ENCODE assay signal across 8 mouse cellular contexts in genomic region chr17:84272557-84273261, GRCm38 (mm10).
DNase-seq lines count a peak whose midpoint lies in the region; ATAC-seq and TF ChIP-seq lines count a peak whose summit lies in the region.

No protein-coding gene starts in this region.

- H3K36me3 ChIP-seq in spleen, adult 2 months (ENCODE audit: control insufficient read depth, insufficient read depth, low read length) = peaks cover 5% of the 10 kb centered on the region
- peaks cover 8% of the 10 kb centered on the region; the same call in 1 of the 2 replicates for H3K36me3 ChIP-seq in hindbrain, embryonic 13.5 days

- H3K4me2 ChIP-seq in hindbrain, embryonic 13.5 days = no peak overlapping the region

- no peak for TF ChIP-seq POLR2A in spleen, adult 2 months (IDR thresholded peaks at IDR 0.05; ENCODE audit: low read depth, low read length)

- H3K4me3 ChIP-seq in spleen, adult 2 months (ENCODE audit: extremely low read depth, insufficient read depth, insufficient read length) = no peak overlapping the region
- H3K4me3 ChIP-seq in hindbrain, embryonic 13.5 days = no peak overlapping the region

- no peak for TF ChIP-seq CTCF in spleen, adult 2 months (IDR thresholded peaks at IDR 0.05; ENCODE audit: extremely low read depth, insufficient read depth, insufficient read length, insufficient replicate concordance)

- peak; percentile 64 for ATAC-seq in inflammation-experienced regulatory T-cells, adult 6 months
- ATAC-seq in hindbrain, embryonic 13.5 days (ENCODE audit: low FRiP score) = no peak

- peak; percentile 50 to 78 for DNase-seq in frontal cortex, postnatal 36 days (ENCODE audit: low spot score in 2 of 2)
- DNase-seq in frontal cortex, postnatal 10 days (ENCODE audit: low spot score in 2 of 2) = no peak
- DNase-seq in spleen, adult 2 months (ENCODE audit: low read depth in 1 of 2, low spot score in 2 of 2) = peak in 1 of 2 experiments; percentile 15
- no peak for DNase-seq in spleen, postnatal 4 days (ENCODE audit: low spot score in 2 of 2)
- peak; percentile 49 for DNase-seq in right cerebral cortex, postnatal 14 days
- no peak for DNase-seq in ovary, postnatal 14 days (ENCODE audit: low spot score)

- 19% methylated on average over 5 of the region's 5 CpGs for WGBS in spleen, adult 2 months
- 71% methylated on average over 5 of the region's 5 CpGs for WGBS in hindbrain, embryonic 13.5 days

- no peak overlapping the region for H3K9ac ChIP-seq in hindbrain, embryonic 13.5 days

- no peaks in the 10 kb centered on the region for H3K9me3 ChIP-seq in hindbrain, embryonic 13.5 days

- peaks cover 5% of the 10 kb centered on the region; the same call in 1 of the 2 replicates for H3K4me1 ChIP-seq in spleen, adult 2 months (ENCODE audit: control insufficient read depth, insufficient read depth, insufficient read length)
- H3K4me1 ChIP-seq in hindbrain, embryonic 13.5 days (replicated peaks) = peaks cover 20% of the 10 kb centered on the region

- no peaks in the 10 kb centered on the region for H3K27me3 ChIP-seq in spleen, adult 2 months (ENCODE audit: control insufficient read depth, insufficient read depth, low read length)
- no peaks in the 10 kb centered on the region for H3K27me3 ChIP-seq in hindbrain, embryonic 13.5 days

- peak overlapping the region; percentile 73 for H3K27ac ChIP-seq in spleen, adult 2 months (ENCODE audit: insufficient read depth, low read length)
- H3K27ac ChIP-seq in hindbrain, embryonic 13.5 days = no peak overlapping the region

Comparison
In these comparisons a context has a peak if more than half of its experiments do, and no peak if none do; other contexts are left out.
1. DNase-seq: peak in frontal cortex, postnatal 36 days (2 of 2) and right cerebral cortex, postnatal 14 days (single experiment); none in frontal cortex, postnatal 10 days (0 of 2), spleen, postnatal 4 days (0 of 2) and ovary, postnatal 14 days (single experiment).